Mouse (Mus musculus) heart, embryonic 14.5 days (tissue): Measurements from ENCODE around the gene Thnsl1. TPM values are rescaled to one million over a fixed set of nuclear protein-coding genes. Genes with fewer than 3 reads are reported as not detected.

Experiments
- ATAC-seq: fragments of 200-750 bp; cut with Nextera tagmentation; 2 replicates; pipeline ENCODE4 v1.8.0; 2017; ENCODE audit warnings: low read depth, moderate TSS enrichment; ENCODE audit not compliant: insufficient number of reproducible peaks, insufficient read depth, low FRiP score
- H3K27ac ChIP-seq, 2 experiments: fragments of 200-500 bp in 1 of 2; fragments of 300-500 bp in 1 of 2; sonication (generic) in 1 of 2; replicated peaks in 1 of 2; 2 replicates each; pipeline ENCODE4 v1.5.1; 2012 to 2014; ENCODE audit warnings: low read depth in 2 of 2, low read length in 2 of 2, control low read depth in 1 of 2, mild to moderate bottlenecking in 1 of 2, mixed read lengths in 1 of 2; ENCODE audit not compliant: control insufficient read depth in 1 of 2, insufficient read depth in 1 of 2
- H3K27me3 ChIP-seq: fragments of 300-500 bp; sonication (generic); 2 replicates; pipeline ENCODE4 v1.6.1; 2014; ENCODE audit warnings: mild to moderate bottlenecking, low read length, control low read depth; ENCODE audit not compliant: control insufficient read depth, insufficient read depth
- H3K36me3 ChIP-seq: fragments of 300-500 bp; sonication (generic); 2 replicates; pipeline ENCODE4 v1.6.1; 2014; ENCODE audit warnings: mild to moderate bottlenecking, control low read depth, low read length, mixed read lengths; ENCODE audit not compliant: control insufficient read depth, insufficient read depth
- H3K4me1 ChIP-seq, 2 experiments: fragments of 200-500 bp in 1 of 2; fragments of 300-500 bp in 1 of 2; sonication (generic) in 1 of 2; 2 replicates each; pipeline ENCODE4 v1.6.1; 2012 to 2014; ENCODE audit warnings: low read length in 2 of 2, control low read depth in 1 of 2, mixed read lengths in 1 of 2; ENCODE audit not compliant: control insufficient read depth in 2 of 2, insufficient read depth in 2 of 2
- H3K4me2 ChIP-seq: fragments of 300-500 bp; sonication (generic); 2 replicates; pipeline ENCODE4 v1.6.1; 2014; ENCODE audit warnings: mild to moderate bottlenecking, low read length
- H3K4me3 ChIP-seq, 2 experiments: fragments of 200-500 bp in 1 of 2; fragments of 300-500 bp in 1 of 2; sonication (generic) in 1 of 2; 2 replicates each; pipeline ENCODE4 v1.5.1; 2012 to 2014; ENCODE audit warnings: low read length in 2 of 2, mild to moderate bottlenecking in 2 of 2, control low read depth in 1 of 2, low read depth in 1 of 2, moderate library complexity in 1 of 2; ENCODE audit not compliant: control insufficient read depth in 1 of 2, insufficient read depth in 1 of 2
- H3K9ac ChIP-seq: fragments of 300-500 bp; sonication (generic); 2 replicates; pipeline ENCODE4 v1.6.1; 2014; ENCODE audit warnings: mild to moderate bottlenecking, low read length
- H3K9me3 ChIP-seq: fragments of 300-500 bp; sonication (generic); 2 replicates; pipeline ENCODE4 v1.6.1; 2016; ENCODE audit warnings: low read length, control low read depth; ENCODE audit not compliant: control insufficient read depth
- WGBS: fragments of 180-500 bp; shearing (Covaris S2); extraction: QIAGEN DNeasy Blood & Tissue Kit; methylation state at CpG from one replicate; pipeline ENCODE4 v1.1.7; 2014; 5-methylcytosine and 5-hydroxymethylcytosine counted together
- polyA plus RNA-seq: library from polyadenylated mRNA; unstranded; fragments of >200 nt; fragmentation: Nextera tagmentation; extraction: Ambion mirVana; gene quantifications from 2 replicates; pipeline ENCODE4 v1.2.1, GENCODE M21; 2014

The Thnsl1 gene
- polyA plus RNA-seq, 1 experiment from 2014 or later: 8.5 TPM

GRCm38 (mm10) chr2:21214322-21214721 lies 8.8 kb downstream of the Thnsl1 start:
- 0 out of 2 replicates have a peak, but pooled peaks cover 2% of the 10 kb centered on the region for H3K36me3 ChIP-seq
- H3K4me3 ChIP-seq: no peak overlapping the region
- no peaks in the 10 kb centered on the region for H3K9me3 ChIP-seq
- H3K4me1 ChIP-seq: no peaks in the 10 kb centered on the region
- H3K27ac ChIP-seq: no peak overlapping the region
- no peak overlapping the region for H3K9ac ChIP-seq
- no peak for ATAC-seq
- H3K27me3 ChIP-seq: no peaks in the 10 kb centered on the region
- H3K4me2 ChIP-seq: no peak overlapping the region

GRCm38 (mm10) chr2:21215284-21215683 lies 9.8 kb downstream of the Thnsl1 start:
- H3K4me1 ChIP-seq: no peaks in the 10 kb centered on the region
- WGBS: 89% methylated on average over 2 of the region's 2 CpGs
- H3K27ac ChIP-seq: no peak overlapping the region
- 0 out of 2 replicates have a peak, but pooled peaks cover 2% of the 10 kb centered on the region for H3K36me3 ChIP-seq
- no peak overlapping the region for H3K4me3 ChIP-seq
- no peak for ATAC-seq
- no peak overlapping the region for H3K4me2 ChIP-seq
- no peaks in the 10 kb centered on the region for H3K9me3 ChIP-seq
- H3K27me3 ChIP-seq: no peaks in the 10 kb centered on the region
- H3K9ac ChIP-seq: no peak overlapping the region

GRCm38 (mm10) chr2:21222453-21223384 lies 17.2 kb downstream of the Thnsl1 start:
- Histone ChIP-seq H3K27ac (no peak overlapping the region), H3K4me2 (no peak overlapping the region), H3K9ac (no peak overlapping the region), H3K4me3 (no peak overlapping the region), H3K36me3 (no peaks in the 10 kb centered on the region), H3K9me3 (no peaks in the 10 kb centered on the region), H3K27me3 (no peaks in the 10 kb centered on the region), H3K4me1 (no peaks in the 10 kb centered on the region)
- ATAC-seq: no peak
- WGBS: 78% methylated on average over 9 of the region's 9 CpGs

GRCm38 (mm10) chr2:21230276-21230675 lies 24.8 kb downstream of the Thnsl1 start:
- no peak for ATAC-seq
- H3K4me2 ChIP-seq: no peak overlapping the region
- WGBS: 79% methylated on average over 2 of the region's 2 CpGs
- H3K27me3 ChIP-seq: no peaks in the 10 kb centered on the region
- no peak overlapping the region for H3K9ac ChIP-seq
- peaks cover 0 to 5% of the 10 kb centered on the region in 2 experiments; a peak in 1 of 4 replicates for H3K4me1 ChIP-seq
- no peaks in the 10 kb centered on the region for H3K36me3 ChIP-seq
- H3K27ac ChIP-seq: no peak overlapping the region
- no peak overlapping the region for H3K4me3 ChIP-seq
- H3K9me3 ChIP-seq: no peaks in the 10 kb centered on the region

- no peak overlapping the region for H3K4me2 ChIP-seq
- ATAC-seq: no peak
Observed at GRCm38 (mm10) chr2:21231147-21231546, 25.6 kb downstream of the Thnsl1 start.

GRCm38 (mm10) chr2:21234871-21235648 lies 29.5 kb downstream of the Thnsl1 start:
- WGBS: 72% methylated on average over 9 of the region's 9 CpGs
- Histone ChIP-seq H3K4me1 (peaks cover 8 to 9% of the 10 kb centered on the region in 2 experiments), H3K36me3 (no peaks in the 10 kb centered on the region), H3K27me3 (0 out of 2 replicates have a peak, but pooled peaks cover 10% of the 10 kb centered on the region), H3K9me3 (no peaks in the 10 kb centered on the region), H3K9ac (no peak overlapping the region), H3K4me3 (no peak overlapping the region), H3K4me2 (no peak overlapping the region), H3K27ac (no peak overlapping the region)
- no peak for ATAC-seq

More at GRCm38 (mm10) chr2:21231147-21231546, 25.6 kb downstream of the Thnsl1 start:
- H3K9me3 ChIP-seq: no peaks in the 10 kb centered on the region
- H3K27me3 ChIP-seq: 0 out of 2 replicates have a peak, but pooled peaks cover 4% of the 10 kb centered on the region
- H3K27ac ChIP-seq: no peak overlapping the region
- H3K4me1 ChIP-seq: peaks cover under 1 to 5% of the 10 kb centered on the region in 2 experiments; a peak in 2 of 4 replicates
- no peak overlapping the region for H3K4me3 ChIP-seq
- WGBS: 54% methylated on average over 3 of the region's 3 CpGs
- H3K9ac ChIP-seq: no peak overlapping the region
- H3K36me3 ChIP-seq: no peaks in the 10 kb centered on the region

GRCm38 (mm10) chr2:21235844-21236386 lies 30.4 kb downstream of the Thnsl1 start:
- 91% methylated on average over 4 of the region's 4 CpGs for WGBS

More at GRCm38 (mm10) chr2:21235844-21236386, 30.4 kb downstream of the Thnsl1 start:
- no peak overlapping the region for H3K4me2 ChIP-seq
- no peaks in the 10 kb centered on the region for H3K9me3 ChIP-seq
- 0 out of 2 replicates have a peak, but pooled peaks cover 10% of the 10 kb centered on the region for H3K27me3 ChIP-seq
- H3K4me3 ChIP-seq: no peak overlapping the region
- H3K36me3 ChIP-seq: no peaks in the 10 kb centered on the region
- H3K4me1 ChIP-seq: peaks cover 9 to 10% of the 10 kb centered on the region in 2 experiments
- no peak overlapping the region for H3K9ac ChIP-seq
- ATAC-seq: no peak
- no peak overlapping the region for H3K27ac ChIP-seq
